Mouse (Mus musculus) stomach, embryonic 15.5 days (tissue): Measurements from ENCODE around the gene Ifitm10. TPM values are rescaled to one million over a fixed set of nuclear protein-coding genes. Genes with fewer than 3 reads are reported as not detected.
"Not testable (repeated sequence)": the region's sequence is repeated elsewhere in the genome, so short reads cannot be mapped to it uniquely, and the experiment has no call there.

Experiments
- ATAC-seq: fragments of 200-750 bp; cut with Nextera tagmentation; 2 replicates; pipeline ENCODE4 v1.8.0; 2017; ENCODE audit warnings: low read depth, moderate number of reproducible peaks, moderate TSS enrichment; ENCODE audit not compliant: insufficient read depth, low FRiP score
- H3K27ac ChIP-seq: fragments of 300-500 bp; sonication (generic); 2 replicates; pipeline ENCODE4 v1.5.1; 2015; ENCODE audit warnings: mild to moderate bottlenecking, inconsistent platforms
- H3K27me3 ChIP-seq: fragments of 300-500 bp; sonication (generic); replicated peaks from 2 replicates; pipeline ENCODE4 v1.6.1; 2015; ENCODE audit warnings: inconsistent platforms
- H3K36me3 ChIP-seq: fragments of 300-500 bp; sonication (generic); 2 replicates; pipeline ENCODE4 v1.6.1; 2015; ENCODE audit warnings: inconsistent platforms
- H3K4me1 ChIP-seq: fragments of 300-500 bp; sonication (generic); 2 replicates; pipeline ENCODE4 v1.6.1; 2015; ENCODE audit warnings: inconsistent platforms
- H3K4me2 ChIP-seq: fragments of 300-500 bp; sonication (generic); 2 replicates; pipeline ENCODE4 v1.6.1; 2015; ENCODE audit warnings: mild to moderate bottlenecking, inconsistent platforms
- H3K4me3 ChIP-seq: fragments of 300-500 bp; sonication (generic); replicated peaks from 2 replicates; pipeline ENCODE4 v1.5.1; 2015; ENCODE audit warnings: inconsistent platforms
- H3K9ac ChIP-seq: fragments of 300-500 bp; sonication (generic); 2 replicates; pipeline ENCODE4 v1.6.1; 2015; ENCODE audit warnings: inconsistent platforms
- H3K9me3 ChIP-seq: fragments of 300-500 bp; sonication (generic); 2 replicates; pipeline ENCODE4 v1.6.1; 2016; ENCODE audit warnings: inconsistent platforms
- WGBS: fragments of 180-500 bp; shearing (Covaris S2); methylation state at CpG from one replicate; pipeline ENCODE4 v1.1.7; 2015; 5-methylcytosine and 5-hydroxymethylcytosine counted together
- polyA plus RNA-seq: library from polyadenylated mRNA; unstranded; fragments of >200 nt; fragmentation: Nextera tagmentation; extraction: Ambion mirVana; gene quantifications from 2 replicates; pipeline ENCODE4 v1.2.1, GENCODE M21; 2015

Ifitm10 gene
- polyA plus RNA-seq, 1 experiment from 2014 or later = 2.8 TPM

- Histone ChIP-seq H3K27ac (no peak overlapping the region), H3K4me3 (no peak overlapping the region), H3K27me3 (no peaks in the 10 kb centered on the region), H3K9me3 (no peaks in the 10 kb centered on the region), H3K9ac (no peak overlapping the region), H3K36me3 (no peaks in the 10 kb centered on the region), H3K4me1 (peaks cover 2% of the 10 kb centered on the region; the same call in 1 of the 2 replicates), H3K4me2 (no peak overlapping the region)
- WGBS = 53% methylated on average over 8 of the region's 8 CpGs
- peak; percentile 67 for ATAC-seq
Measured at GRCm38 (mm10) chr7:142354661-142355233, 18.8 kb downstream of the Ifitm10 start.

GRCm38 (mm10) chr7:142353854-142354253 lies 19.7 kb downstream of the Ifitm10 start:
- no peak overlapping the region for H3K4me3 ChIP-seq
- H3K9me3 ChIP-seq = no peaks in the 10 kb centered on the region
- no peak overlapping the region for H3K9ac ChIP-seq
- no peaks in the 10 kb centered on the region for H3K27me3 ChIP-seq
- 66% methylated on average over 5 of the region's 5 CpGs for WGBS
- peak; percentile 80; the same call in 1 of the 2 replicates for ATAC-seq
- no peaks in the 10 kb centered on the region for H3K36me3 ChIP-seq
- no peak overlapping the region for H3K4me2 ChIP-seq
- H3K4me1 ChIP-seq = peaks cover 7% of the 10 kb centered on the region; the same call in 1 of the 2 replicates
- no peak overlapping the region for H3K27ac ChIP-seq

GRCm38 (mm10) chr7:142351569-142351968 lies 22.0 kb downstream of the Ifitm10 start:
- peaks cover 7% of the 10 kb centered on the region; the same call in 1 of the 2 replicates for H3K4me1 ChIP-seq
- no peak overlapping the region for H3K4me2 ChIP-seq
- no peaks in the 10 kb centered on the region for H3K27me3 ChIP-seq
- no peak overlapping the region for H3K4me3 ChIP-seq
- no peaks in the 10 kb centered on the region for H3K36me3 ChIP-seq
- H3K27ac ChIP-seq = no peak overlapping the region
- 54% methylated on average over 5 of the region's 5 CpGs for WGBS
- no peak overlapping the region for H3K9ac ChIP-seq
- no peaks in the 10 kb centered on the region for H3K9me3 ChIP-seq
- no peak for ATAC-seq

GRCm38 (mm10) chr7:142349308-142349961 lies 24.1 kb downstream of the Ifitm10 start:
- peak overlapping the region; percentile 31; the same call in 1 of the 2 replicates for H3K27ac ChIP-seq
- ATAC-seq = no peak
- H3K4me2 ChIP-seq = 0 out of 2 replicates have a peak overlapping the region, but pooled peaks have one; percentile 13
- H3K36me3 ChIP-seq = no peaks in the 10 kb centered on the region
- no peaks in the 10 kb centered on the region for H3K27me3 ChIP-seq
- no peak overlapping the region for H3K4me3 ChIP-seq
- no peaks in the 10 kb centered on the region for H3K9me3 ChIP-seq
- 28% methylated on average over 9 of the region's 9 CpGs for WGBS
- H3K4me1 ChIP-seq = peaks cover 4% of the 10 kb centered on the region; the same call in 1 of the 2 replicates
- no peak overlapping the region for H3K9ac ChIP-seq

GRCm38 (mm10) chr7:142347542-142347941 lies 26.0 kb downstream of the Ifitm10 start:
- no peak overlapping the region for H3K27ac ChIP-seq
- ATAC-seq = no peak
- H3K9me3 ChIP-seq = no peaks in the 10 kb centered on the region
- peaks cover 4% of the 10 kb centered on the region; the same call in 1 of the 2 replicates for H3K4me1 ChIP-seq
- no peak overlapping the region for H3K4me2 ChIP-seq
- no peaks in the 10 kb centered on the region for H3K36me3 ChIP-seq
- no peak overlapping the region for H3K9ac ChIP-seq
- no peak overlapping the region for H3K4me3 ChIP-seq
- WGBS = 47% methylated on average over 4 of the region's 4 CpGs
- no peaks in the 10 kb centered on the region for H3K27me3 ChIP-seq

- H3K4me2 ChIP-seq = no peak overlapping the region
- H3K4me1 ChIP-seq = peaks cover 6% of the 10 kb centered on the region; the same call in 1 of the 2 replicates
- 49% methylated on average over 3 of the region's 3 CpGs for WGBS
- H3K27me3 ChIP-seq = no peaks in the 10 kb centered on the region
- H3K4me3 ChIP-seq = no peak overlapping the region
- H3K36me3 ChIP-seq = no peaks in the 10 kb centered on the region
- no peaks in the 10 kb centered on the region for H3K9me3 ChIP-seq
- no peak overlapping the region for H3K9ac ChIP-seq
- peak; percentile 24; the same call in 1 of the 2 replicates for ATAC-seq
- H3K27ac ChIP-seq = peak overlapping the region; percentile 65
Measured at GRCm38 (mm10) chr7:142342247-142342640, 31.3 kb downstream of the Ifitm10 start.

GRCm38 (mm10) chr7:142341564-142342246 lies 31.8 kb downstream of the Ifitm10 start:
- Histone ChIP-seq H3K4me2 (no peak overlapping the region), H3K27ac (peak overlapping the region; percentile 67)
- ATAC-seq = peak; percentile 59; the same call in 1 of the 2 replicates

GRCm38 (mm10) chr7:142340269-142340970 lies 33.1 kb downstream of the Ifitm10 start:
- Histone ChIP-seq H3K9ac (no peak overlapping the region), H3K9me3 (no peaks in the 10 kb centered on the region)

More at GRCm38 (mm10) chr7:142341564-142342246, 31.8 kb downstream of the Ifitm10 start:
- H3K9me3 ChIP-seq = no peaks in the 10 kb centered on the region
- 49% methylated on average over 10 of the region's 10 CpGs for WGBS
- no peaks in the 10 kb centered on the region for H3K36me3 ChIP-seq
- no peak overlapping the region for H3K9ac ChIP-seq
- no peak overlapping the region for H3K4me3 ChIP-seq
- H3K27me3 ChIP-seq = no peaks in the 10 kb centered on the region
- peaks cover 6% of the 10 kb centered on the region; the same call in 1 of the 2 replicates for H3K4me1 ChIP-seq

GRCm38 (mm10) chr7:142335151-142335550 lies 38.4 kb downstream of the Ifitm10 start:
- no peak overlapping the region for H3K4me2 ChIP-seq
- no peaks in the 10 kb centered on the region for H3K27me3 ChIP-seq
- no peak for ATAC-seq
- H3K9ac ChIP-seq = no peak overlapping the region
- H3K4me1 ChIP-seq = peaks cover 13% of the 10 kb centered on the region; the same call in 1 of the 2 replicates
- WGBS = 88% methylated on average over 8 of the region's 8 CpGs
- no peaks in the 10 kb centered on the region for H3K9me3 ChIP-seq
- H3K36me3 ChIP-seq = no peaks in the 10 kb centered on the region
- no peak overlapping the region for H3K4me3 ChIP-seq
- no peak overlapping the region for H3K27ac ChIP-seq

More at GRCm38 (mm10) chr7:142340269-142340970, 33.1 kb downstream of the Ifitm10 start:
- peak; percentile 21; the same call in 1 of the 2 replicates for ATAC-seq
- H3K27ac ChIP-seq = peak overlapping the region; percentile 22; the same call in 1 of the 2 replicates
- H3K4me2 ChIP-seq = no peak overlapping the region; the same call in 1 of the 2 replicates
- H3K4me3 ChIP-seq = no peak overlapping the region
- H3K36me3 ChIP-seq = no peaks in the 10 kb centered on the region
- no peaks in the 10 kb centered on the region for H3K27me3 ChIP-seq
- peaks cover 6% of the 10 kb centered on the region; the same call in 1 of the 2 replicates for H3K4me1 ChIP-seq
- WGBS = 55% methylated on average over 10 of the region's 10 CpGs

- Histone ChIP-seq H3K36me3 (no peaks in the 10 kb centered on the region), H3K27ac (no peak overlapping the region), H3K4me2 (no peak overlapping the region), H3K4me3 (no peak overlapping the region), H3K4me1 (peaks cover 21% of the 10 kb centered on the region; the same call in 1 of the 2 replicates), H3K9me3 (no peaks in the 10 kb centered on the region), H3K9ac (no peak overlapping the region), H3K27me3 (no peaks in the 10 kb centered on the region)
- ATAC-seq = peak; percentile 72; the same call in 1 of the 2 replicates
- WGBS = 4% methylated on average over 3 of the region's 3 CpGs
Measured at GRCm38 (mm10) chr7:142334246-142334645, 39.3 kb downstream of the Ifitm10 start.

- ATAC-seq, H3K9me3 ChIP-seq, H3K4me3 ChIP-seq, H3K9ac ChIP-seq, H3K36me3 ChIP-seq, H3K27me3 ChIP-seq, H3K4me2 ChIP-seq: not testable (repeated sequence)
- WGBS = 63% methylated on average over 6 of the region's 9 CpGs
- H3K4me1 ChIP-seq = peaks cover 27% of the 10 kb centered on the region; the same call in 1 of the 2 replicates
- peak overlapping the region; percentile 54; the same call in 1 of the 2 replicates for H3K27ac ChIP-seq
Measured at GRCm38 (mm10) chr7:142332741-142333140, 40.8 kb downstream of the Ifitm10 start.
